Mouse (Mus musculus): ENCODE results near the gene Gm21981. TPM values are rescaled to one million over a fixed set of nuclear protein-coding genes. Genes with fewer than 3 reads are reported as not detected.

Gm21981 gene
- total RNA-seq, 2 experiments from 2014 or later, result 3.1 to 4.1 TPM

GRCm38 (mm10) chr17:47726566-47726965 is 32.3 kb upstream of the Gm21981 start, which contains the start of gene Pgc:
Gene Pgc (plus strand): TSS chr17:47726842.
- Histone ChIP-seq H3K4me3 (no peak within 1 kb of the TSS), H3K27ac (no peak within 1 kb of the TSS)
- DNase-seq (ENCODE audit: extremely low spot score in 1 of 2, low spot score in 2 of 2), result no peak
- no peak for TF ChIP-seq CTCF (IDR thresholded peaks at IDR 0.05)
- intact Hi-C loops (cut with DNase I), result no loop called here

GRCm38 (mm10) chr17:47721183-47721582 is 26.9 kb upstream of the Gm21981 start:
- no peak overlapping the region for H3K27ac ChIP-seq
- intact Hi-C loops (cut with DNase I), result no loop called here
- no peak for DNase-seq (ENCODE audit: extremely low spot score in 1 of 2, low spot score in 2 of 2)
- TF ChIP-seq CTCF (IDR thresholded peaks at IDR 0.05), result no peak
- no peak overlapping the region for H3K4me3 ChIP-seq

GRCm38 (mm10) chr17:47715037-47715436 is 20.8 kb upstream of the Gm21981 start:
- intact Hi-C loops (cut with DNase I), result no loop called here
- TF ChIP-seq CTCF (IDR thresholded peaks at IDR 0.05), result no peak
- Histone ChIP-seq H3K4me3 (no peak overlapping the region), H3K27ac (no peak overlapping the region)
- DNase-seq (ENCODE audit: extremely low spot score in 1 of 2, low spot score in 2 of 2), result no peak

- TF ChIP-seq CTCF (IDR thresholded peaks at IDR 0.05), result no peak
- Histone ChIP-seq H3K4me3 (no peak overlapping the region), H3K27ac (no peak overlapping the region)
- intact Hi-C loops (cut with DNase I), result no loop called here
- no peak for DNase-seq (ENCODE audit: extremely low spot score in 1 of 2, low spot score in 2 of 2)
These were observed 18.8 kb upstream of the Gm21981 start for GRCm38 (mm10) chr17:47712889-47713571.

GRCm38 (mm10) chr17:47711883-47712282 is 17.6 kb upstream of the Gm21981 start:
- Histone ChIP-seq H3K27ac (no peak overlapping the region), H3K4me3 (no peak overlapping the region)
- intact Hi-C loops (cut with DNase I), result no loop called here
- DNase-seq (ENCODE audit: extremely low spot score in 1 of 2, low spot score in 2 of 2), result no peak
- no peak for TF ChIP-seq CTCF (IDR thresholded peaks at IDR 0.05)

GRCm38 (mm10) chr17:47710036-47710435 is 15.8 kb upstream of the Gm21981 start:
- Histone ChIP-seq H3K4me3 (no peak overlapping the region), H3K27ac (no peak overlapping the region)
- no peak for DNase-seq (ENCODE audit: extremely low spot score in 1 of 2, low spot score in 2 of 2)
- intact Hi-C loops (cut with DNase I), result no loop called here
- TF ChIP-seq CTCF (IDR thresholded peaks at IDR 0.05), result no peak

- Histone ChIP-seq H3K27ac (no peak overlapping the region), H3K4me3 (no peak overlapping the region)
- intact Hi-C loops (cut with DNase I), result no loop called here
- no peak for TF ChIP-seq CTCF (IDR thresholded peaks at IDR 0.05)
- DNase-seq (ENCODE audit: extremely low spot score in 1 of 2, low spot score in 2 of 2), result no peak
These were observed 14.7 kb upstream of the Gm21981 start for GRCm38 (mm10) chr17:47708972-47709371.

- TF ChIP-seq CTCF (IDR thresholded peaks at IDR 0.05), result no peak
- intact Hi-C loops (cut with DNase I), result no loop called here
- Histone ChIP-seq H3K4me3 (no peak overlapping the region), H3K27ac (no peak overlapping the region)
- DNase-seq (ENCODE audit: extremely low spot score in 1 of 2, low spot score in 2 of 2), result no peak
These were observed 13.7 kb upstream of the Gm21981 start for GRCm38 (mm10) chr17:47707961-47708360.

- no peak for TF ChIP-seq CTCF (IDR thresholded peaks at IDR 0.05)
- no peak overlapping the region for H3K4me3 ChIP-seq
- intact Hi-C loops (cut with DNase I), result no loop called here
- H3K27ac ChIP-seq, result no peak overlapping the region
- peak in 1 of 2 experiments; percentile 5 for DNase-seq (ENCODE audit: extremely low spot score in 1 of 2, low spot score in 2 of 2)
These were observed 11.9 kb upstream of the Gm21981 start for GRCm38 (mm10) chr17:47706196-47706595.

GRCm38 (mm10) chr17:47704692-47705091 is 10.4 kb upstream of the Gm21981 start:
- no peak for DNase-seq (ENCODE audit: extremely low spot score in 1 of 2, low spot score in 2 of 2)
- Histone ChIP-seq H3K4me3 (no peak overlapping the region), H3K27ac (no peak overlapping the region)
- intact Hi-C loops (cut with DNase I), result no loop called here
- peak; percentile 23 for TF ChIP-seq CTCF (IDR thresholded peaks at IDR 0.05)

GRCm38 (mm10) chr17:47703556-47703955 is 9.3 kb upstream of the Gm21981 start:
- Histone ChIP-seq H3K4me3 (no peak overlapping the region), H3K27ac (no peak overlapping the region)
- no peak for DNase-seq (ENCODE audit: extremely low spot score in 1 of 2, low spot score in 2 of 2)
- no peak for TF ChIP-seq CTCF (IDR thresholded peaks at IDR 0.05)
- intact Hi-C loops (cut with DNase I), result no loop called here

GRCm38 (mm10) chr17:47702548-47703345 is 8.5 kb upstream of the Gm21981 start:
- intact Hi-C loops (cut with DNase I), result no loop called here
- TF ChIP-seq CTCF (IDR thresholded peaks at IDR 0.05), result no peak
- no peak for DNase-seq (ENCODE audit: extremely low spot score in 1 of 2, low spot score in 2 of 2)
- Histone ChIP-seq H3K27ac (no peak overlapping the region), H3K4me3 (no peak overlapping the region)
